Mouse (Mus musculus) embryonic stem cell, embryonic (primary cell): ENCODE measurements around the gene Car10.

Experiments
- CTCF ChIA-PET, 4 experiments: fragments of 300-600 bp in 2 of 4; fragments of 350-600 bp in 2 of 4; sonication (Branson Sonifier 250); formaldehyde crosslinking; loops; one replicate each; lab custom pipeline; 2022; ENCODE audit warnings: inconsistent platforms in 2 of 4; lab: Charles Lee
- POLR2A ChIA-PET, 4 experiments: fragments of 300-600 bp in 2 of 4; fragments of 350-600 bp in 2 of 4; sonication (Branson Sonifier 250); formaldehyde crosslinking; loops; one replicate each; lab custom pipeline; 2022; ENCODE audit warnings: antibody characterized with exemption in 4 of 4, inconsistent platforms in 1 of 4; lab: Charles Lee

Car10 gene

GRCm38 (mm10) chr11:93522501-93522900 is 424.7 kb downstream of the Car10 start:
- POLR2A ChIA-PET: no interaction called here
- CTCF ChIA-PET: interaction anchor here in 1 of 4 experiments (1.7 kb wide), 1 partner anchor 8 kb away, joined by 6 read pairs; no protein-coding TSS in a partner anchor

- CTCF ChIA-PET: no interaction called here
These were observed 428.1 kb downstream of the Car10 start for GRCm38 (mm10) chr11:93525921-93526320.

GRCm38 (mm10) chr11:93531029-93531680 is 433.3 kb downstream of the Car10 start:
- POLR2A ChIA-PET: interaction anchor here in 2 of 4 experiments (0.6 kb wide), 2 partner anchors 41 kb away, joined by 3 to 5 read pairs; no protein-coding TSS in a partner anchor
- CTCF ChIA-PET: no interaction called here

More at GRCm38 (mm10) chr11:93525921-93526320, 428.1 kb downstream of the Car10 start:
- POLR2A ChIA-PET: interaction anchor here in 1 of 4 experiments (0.7 kb wide), 1 partner anchor 203 kb away, joined by 3 read pairs; no protein-coding TSS in a partner anchor

GRCm38 (mm10) chr11:93536244-93536643 is 438.4 kb downstream of the Car10 start:
- POLR2A ChIA-PET: interaction anchor here in 1 of 4 experiments (0.8 kb wide), 1 partner anchor 10 kb away, joined by 3 read pairs; no protein-coding TSS in a partner anchor
- CTCF ChIA-PET: interaction anchor here in 1 of 4 experiments (0.6 kb wide), 1 partner anchor 916 kb away, joined by 10 read pairs; no protein-coding TSS in a partner anchor

- ChIA-PET POLR2A (no interaction called here), CTCF (interaction anchor here in 1 of 4 experiments (1.1 kb wide), 1 partner anchor 308 kb away, joined by 6 read pairs; no protein-coding TSS in a partner anchor)
These were observed 451.1 kb downstream of the Car10 start for GRCm38 (mm10) chr11:93548904-93549303.

- CTCF ChIA-PET: interaction anchor here in 1 of 4 experiments (0.7 kb wide), 1 partner anchor 305 kb away, joined by 3 read pairs; no protein-coding TSS in a partner anchor
- POLR2A ChIA-PET: interaction anchor here in 1 of 4 experiments (0.6 kb wide), 1 partner anchor 110 kb away, joined by 3 read pairs; no protein-coding TSS in a partner anchor
These were observed 453.1 kb downstream of the Car10 start for GRCm38 (mm10) chr11:93550908-93551307.

GRCm38 (mm10) chr11:93559118-93559517 is 461.3 kb downstream of the Car10 start:
- ChIA-PET CTCF (no interaction called here), POLR2A (interaction anchor here in 1 of 4 experiments (0.6 kb wide), 1 partner anchor 97 kb away, joined by 5 read pairs; no protein-coding TSS in a partner anchor)

GRCm38 (mm10) chr11:93560570-93560969 is 462.7 kb downstream of the Car10 start:
- CTCF ChIA-PET: no interaction called here
- POLR2A ChIA-PET: no interaction called here

GRCm38 (mm10) chr11:93562330-93562865 is 464.6 kb downstream of the Car10 start:
- ChIA-PET POLR2A (no interaction called here), CTCF (no interaction called here)

GRCm38 (mm10) chr11:93565756-93566155 is 467.9 kb downstream of the Car10 start:
- POLR2A ChIA-PET: no interaction called here
- CTCF ChIA-PET: no interaction called here

- ChIA-PET CTCF (no interaction called here), POLR2A (interaction anchor here in 2 of 4 experiments (0.6 kb wide), 3 partner anchors 40 to 44 kb away, joined by 3 to 6 read pairs (median 5); no protein-coding TSS in a partner anchor)
These were observed 474.3 kb downstream of the Car10 start for GRCm38 (mm10) chr11:93571917-93572641.

- CTCF ChIA-PET: no interaction called here
- POLR2A ChIA-PET: no interaction called here
These were observed 479.6 kb downstream of the Car10 start for GRCm38 (mm10) chr11:93577441-93577840.

GRCm38 (mm10) chr11:93579626-93580025 is 481.8 kb downstream of the Car10 start:
- POLR2A ChIA-PET: no interaction called here
- CTCF ChIA-PET: no interaction called here

GRCm38 (mm10) chr11:93581326-93581725 is 483.5 kb downstream of the Car10 start:
- POLR2A ChIA-PET: interaction anchor here in 1 of 4 experiments (0.6 kb wide), 2 partner anchors 114 to 120 kb away, joined by 4 to 5 read pairs; no protein-coding TSS in a partner anchor
- CTCF ChIA-PET: no interaction called here

- ChIA-PET POLR2A (no interaction called here), CTCF (no interaction called here)
These were observed 490.0 kb downstream of the Car10 start for GRCm38 (mm10) chr11:93587788-93588187.

- ChIA-PET POLR2A (interaction anchor here in 1 of 4 experiments (1.0 kb wide), 1 partner anchor 44 kb away, joined by 3 read pairs; no protein-coding TSS in a partner anchor), CTCF (no interaction called here)
These were observed 492.8 kb downstream of the Car10 start for GRCm38 (mm10) chr11:93590652-93591051.

GRCm38 (mm10) chr11:93594033-93594432 is 496.2 kb downstream of the Car10 start:
- POLR2A ChIA-PET: no interaction called here
- CTCF ChIA-PET: no interaction called here

GRCm38 (mm10) chr11:93598175-93598574 is 500.3 kb downstream of the Car10 start:
- CTCF ChIA-PET: no interaction called here

GRCm38 (mm10) chr11:93599755-93600154 is 501.9 kb downstream of the Car10 start:
- ChIA-PET POLR2A (no interaction called here), CTCF (no interaction called here)

More at GRCm38 (mm10) chr11:93598175-93598574, 500.3 kb downstream of the Car10 start:
- POLR2A ChIA-PET: no interaction called here
